Mouse (Mus musculus): ENCODE data around the gene Lrrc8e. TPM values are rescaled to one million over a fixed set of nuclear protein-coding genes. Genes with fewer than 3 reads are reported as not detected.

Lrrc8e gene
- polyA plus RNA-seq, 1 experiment from 2014 or later, result 0.21 TPM

GRCm38 (mm10) chr8:4256911-4257310, 30.3 kb downstream of the Lrrc8e start:
- no peak for DNase-seq (ENCODE audit: low spot score)
- Histone ChIP-seq H3K27ac (ENCODE audit: low read depth, low read length) (no peak overlapping the region), H3K27me3 (ENCODE audit: control insufficient read depth, insufficient read depth, low read length) (no peaks in the 10 kb centered on the region), H3K4me2 (ENCODE audit: low read depth, low read length, severe bottlenecking) (no peak overlapping the region), H3K4me1 (replicated peaks; ENCODE audit: control insufficient read depth, insufficient read depth, low read length) (peaks cover 24% of the 10 kb centered on the region), H3K36me3 (ENCODE audit: control insufficient read depth, insufficient read depth, low read length) (peaks cover 4% of the 10 kb centered on the region; the same call in 1 of the 2 replicates), H3K9ac (ENCODE audit: low read length) (no peak overlapping the region; the same call in 1 of the 2 replicates), H3K9me3 (ENCODE audit: control insufficient read depth, low read length) (no peaks in the 10 kb centered on the region), H3K4me3 (ENCODE audit: low read depth, low read length) (no peak overlapping the region)
- ATAC-seq (replicated peaks; ENCODE audit: low FRiP score), result no peak
- WGBS, result 68% methylated on average over 4 of the region's 4 CpGs

- Histone ChIP-seq H3K9ac (ENCODE audit: low read length) (peak overlapping the region; percentile 86), H3K27ac (ENCODE audit: low read depth, low read length) (no peak overlapping the region), H3K27me3 (ENCODE audit: control insufficient read depth, insufficient read depth, low read length) (no peaks in the 10 kb centered on the region), H3K36me3 (ENCODE audit: control insufficient read depth, insufficient read depth, low read length) (peaks cover 4% of the 10 kb centered on the region; the same call in 1 of the 2 replicates), H3K4me1 (replicated peaks; ENCODE audit: control insufficient read depth, insufficient read depth, low read length) (peaks cover 23% of the 10 kb centered on the region), H3K4me2 (ENCODE audit: low read depth, low read length, severe bottlenecking) (peak overlapping the region; percentile 85), H3K4me3 (ENCODE audit: low read depth, low read length) (peak overlapping the region; percentile 82; the same call in 1 of the 2 replicates), H3K9me3 (ENCODE audit: control insufficient read depth, low read length) (no peaks in the 10 kb centered on the region)
- ATAC-seq (replicated peaks; ENCODE audit: low FRiP score) (no peak), DNase-seq (ENCODE audit: low spot score) (no peak)
- WGBS, result 80% methylated on average over 4 of the region's 4 CpGs
Measured at GRCm38 (mm10) chr8:4257350-4257749, 30.7 kb downstream of the Lrrc8e start.

- peak overlapping the region; percentile 85 for H3K4me2 ChIP-seq (ENCODE audit: low read depth, low read length, severe bottlenecking)
- peaks cover 21% of the 10 kb centered on the region for H3K4me1 ChIP-seq (replicated peaks; ENCODE audit: control insufficient read depth, insufficient read depth, low read length)
- peak overlapping the region; percentile 86 for H3K9ac ChIP-seq (ENCODE audit: low read length)
- DNase-seq (ENCODE audit: low spot score) (peak; percentile 95), ATAC-seq (replicated peaks; ENCODE audit: low FRiP score) (peak; percentile 72)
- peaks cover 4% of the 10 kb centered on the region; the same call in 1 of the 2 replicates for H3K36me3 ChIP-seq (ENCODE audit: control insufficient read depth, insufficient read depth, low read length)
- whole genome bisulfite sequencing, result 2% methylated on average over 35 of the region's 35 CpGs
- H3K9me3 ChIP-seq (ENCODE audit: control insufficient read depth, low read length), result no peaks in the 10 kb centered on the region
- H3K27me3 ChIP-seq (ENCODE audit: control insufficient read depth, insufficient read depth, low read length), result no peaks in the 10 kb centered on the region
- peak overlapping the region; percentile 96 for H3K27ac ChIP-seq (ENCODE audit: low read depth, low read length)
- H3K4me3 ChIP-seq (ENCODE audit: low read depth, low read length), result peak overlapping the region; percentile 82
Measured at GRCm38 (mm10) chr8:4258233-4258632, 31.6 kb downstream of the Lrrc8e start.

- H3K4me2 ChIP-seq (ENCODE audit: low read depth, low read length, severe bottlenecking), result peak overlapping the region; percentile 85
- H3K4me1 ChIP-seq (replicated peaks; ENCODE audit: control insufficient read depth, insufficient read depth, low read length), result peaks cover 21% of the 10 kb centered on the region
- ATAC-seq (replicated peaks; ENCODE audit: low FRiP score), result peak; percentile 81
- no peaks in the 10 kb centered on the region for H3K9me3 ChIP-seq (ENCODE audit: control insufficient read depth, low read length)
- H3K9ac ChIP-seq (ENCODE audit: low read length), result peak overlapping the region; percentile 86
- peaks cover 4% of the 10 kb centered on the region; the same call in 1 of the 2 replicates for H3K36me3 ChIP-seq (ENCODE audit: control insufficient read depth, insufficient read depth, low read length)
- peak overlapping the region; percentile 82 for H3K4me3 ChIP-seq (ENCODE audit: low read depth, low read length)
- no peaks in the 10 kb centered on the region for H3K27me3 ChIP-seq (ENCODE audit: control insufficient read depth, insufficient read depth, low read length)
- peak overlapping the region; percentile 96 for H3K27ac ChIP-seq (ENCODE audit: low read depth, low read length)
- no peak for DNase-seq (ENCODE audit: low spot score)
- WGBS, result under 1% methylated on average over 32 of the region's 32 CpGs
Measured at GRCm38 (mm10) chr8:4258678-4259077, 32.1 kb downstream of the Lrrc8e start.

GRCm38 (mm10) chr8:4259125-4259804, 32.6 kb downstream of the Lrrc8e start, which contains the start of gene Ctxn1:
Ctxn1 (minus strand) TSS chr8:4259274.
- Histone ChIP-seq H3K4me2 (ENCODE audit: low read depth, low read length, severe bottlenecking) (peak within 1 kb of the TSS; percentile 85), H3K36me3 (ENCODE audit: control insufficient read depth, insufficient read depth, low read length) (peaks cover 4% of the 10 kb centered on the region; the same call in 1 of the 2 replicates)

GRCm38 (mm10) chr8:4259805-4260170, 33.2 kb downstream of the Lrrc8e start:
- no peak for DNase-seq (ENCODE audit: low spot score)
- Histone ChIP-seq H3K36me3 (ENCODE audit: control insufficient read depth, insufficient read depth, low read length) (peaks cover 4% of the 10 kb centered on the region; the same call in 1 of the 2 replicates), H3K4me3 (ENCODE audit: low read depth, low read length) (no peak overlapping the region), H3K27me3 (ENCODE audit: control insufficient read depth, insufficient read depth, low read length) (no peaks in the 10 kb centered on the region), H3K27ac (ENCODE audit: low read depth, low read length) (no peak overlapping the region; the same call in 1 of the 2 replicates), H3K9ac (ENCODE audit: low read length) (peak overlapping the region; percentile 86; the same call in 1 of the 2 replicates), H3K4me2 (ENCODE audit: low read depth, low read length, severe bottlenecking) (no peak overlapping the region), H3K9me3 (ENCODE audit: control insufficient read depth, low read length) (no peaks in the 10 kb centered on the region), H3K4me1 (replicated peaks; ENCODE audit: control insufficient read depth, insufficient read depth, low read length) (peaks cover 19% of the 10 kb centered on the region)
- WGBS, result 84% methylated on average over 4 of the region's 4 CpGs
- no peak for ATAC-seq (replicated peaks; ENCODE audit: low FRiP score)

More at GRCm38 (mm10) chr8:4259125-4259804, 32.6 kb downstream of the Lrrc8e start, which contains the start of gene Ctxn1:
- no peaks in the 10 kb centered on the region for H3K27me3 ChIP-seq (ENCODE audit: control insufficient read depth, insufficient read depth, low read length)
- H3K9me3 ChIP-seq (ENCODE audit: control insufficient read depth, low read length), result no peaks in the 10 kb centered on the region
- peak; percentile 98 for DNase-seq (ENCODE audit: low spot score)
- H3K4me1 ChIP-seq (replicated peaks; ENCODE audit: control insufficient read depth, insufficient read depth, low read length), result peaks cover 21% of the 10 kb centered on the region
- H3K27ac ChIP-seq (ENCODE audit: low read depth, low read length), result peak within 1 kb of the TSS; percentile 96
- peak within 1 kb of the TSS; percentile 86 for H3K9ac ChIP-seq (ENCODE audit: low read length)
- peak within 1 kb of the TSS; percentile 82 for H3K4me3 ChIP-seq (ENCODE audit: low read depth, low read length)
- WGBS, result 7% methylated on average over 32 of the region's 33 CpGs
- ATAC-seq (replicated peaks; ENCODE audit: low FRiP score), result peak; percentile 92

- no peaks in the 10 kb centered on the region for H3K27me3 ChIP-seq (ENCODE audit: control insufficient read depth, insufficient read depth, low read length)
- no peak overlapping the region for H3K4me3 ChIP-seq (ENCODE audit: low read depth, low read length)
- DNase-seq (ENCODE audit: low spot score), result no peak
- H3K4me2 ChIP-seq (ENCODE audit: low read depth, low read length, severe bottlenecking), result no peak overlapping the region
- no peak for ATAC-seq (replicated peaks; ENCODE audit: low FRiP score)
- peaks cover 8% of the 10 kb centered on the region for H3K36me3 ChIP-seq (ENCODE audit: control insufficient read depth, insufficient read depth, low read length)
- H3K9ac ChIP-seq (ENCODE audit: low read length), result no peak overlapping the region
- WGBS, result 91% methylated on average over 8 of the region's 8 CpGs
- no peaks in the 10 kb centered on the region for H3K9me3 ChIP-seq (ENCODE audit: control insufficient read depth, low read length)
- H3K4me1 ChIP-seq (replicated peaks; ENCODE audit: control insufficient read depth, insufficient read depth, low read length), result 0 out of 2 replicates have a peak, but pooled peaks cover 6% of the 10 kb centered on the region
- no peak overlapping the region for H3K27ac ChIP-seq (ENCODE audit: low read depth, low read length)
Measured at GRCm38 (mm10) chr8:4263105-4263791, 36.6 kb downstream of the Lrrc8e start.

GRCm38 (mm10) chr8:4265160-4265914, 38.7 kb downstream of the Lrrc8e start:
- 96% methylated on average over 15 of the region's 15 CpGs for WGBS
- Histone ChIP-seq H3K36me3 (ENCODE audit: control insufficient read depth, insufficient read depth, low read length) (peaks cover 13% of the 10 kb centered on the region), H3K4me3 (ENCODE audit: low read depth, low read length) (no peak overlapping the region), H3K4me2 (ENCODE audit: low read depth, low read length, severe bottlenecking) (no peak overlapping the region), H3K27me3 (ENCODE audit: control insufficient read depth, insufficient read depth, low read length) (no peaks in the 10 kb centered on the region), H3K4me1 (replicated peaks; ENCODE audit: control insufficient read depth, insufficient read depth, low read length) (no peaks in the 10 kb centered on the region), H3K27ac (ENCODE audit: low read depth, low read length) (no peak overlapping the region), H3K9me3 (ENCODE audit: control insufficient read depth, low read length) (no peaks in the 10 kb centered on the region), H3K9ac (ENCODE audit: low read length) (no peak overlapping the region)
- ATAC-seq (replicated peaks; ENCODE audit: low FRiP score) (no peak), DNase-seq (ENCODE audit: low spot score) (no peak)
